ENCODE assay signal across 20 mouse cellular contexts in the genomic region with DNA sequence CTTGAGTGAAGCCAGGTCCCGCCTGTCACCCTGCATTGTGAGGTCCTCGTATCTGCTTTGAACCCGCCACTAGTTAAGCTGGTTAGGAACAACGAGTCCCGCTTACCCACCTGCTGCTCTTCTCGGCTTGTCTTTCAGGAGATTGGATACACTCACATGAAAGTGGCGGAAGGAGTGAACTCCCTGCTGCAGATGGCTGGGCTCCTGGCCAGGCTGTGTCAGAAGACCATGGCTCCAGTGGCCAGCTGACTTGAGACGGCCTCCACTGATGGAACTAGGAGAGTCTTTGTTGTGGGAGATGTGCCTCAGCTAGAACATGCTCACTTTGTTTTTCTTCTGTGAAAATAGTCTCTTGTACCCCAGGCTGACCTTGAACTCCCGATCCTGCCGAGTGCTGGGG. TPM values are rescaled to one million over a fixed set of nuclear protein-coding genes. Genes with fewer than 3 reads are reported as not detected.
DNase-seq lines count a peak whose midpoint lies in the region; ATAC-seq and TF ChIP-seq lines count a peak whose summit lies in the region.
"Had no signal": no experiment of that assay in that cellular context is flagged by ENCODE, and none has a peak within 500 bp of the region (broad histone marks: within the 10 kb centered on the region; RNA-seq: fewer than 3 reads in every experiment).

No protein-coding gene starts in this region.

- peaks cover 41% of the 10 kb centered on the region for H3K36me3 ChIP-seq in heart, embryonic 16.5 days (ENCODE audit: control insufficient read depth, insufficient read depth)
- H3K36me3 ChIP-seq in E14TG2a.4 (ENCODE audit: insufficient read depth, low read length) = peaks cover 73% of the 10 kb centered on the region
- H3K36me3 ChIP-seq in heart, postnatal 0 days (replicated peaks; ENCODE audit: control insufficient read depth, insufficient read depth, low read length) = peaks cover 55% of the 10 kb centered on the region

- ATAC-seq in heart, embryonic 16.5 days (replicated peaks; ENCODE audit: extremely low read depth, insufficient read depth, low FRiP score) = no peak
- peak; percentile 33; the same call in 1 of the 2 replicates for ATAC-seq in heart, postnatal 0 days (ENCODE audit: insufficient read depth, low read depth)
- ATAC-seq: activated CD4-positive, CD25-positive, alpha-beta regulatory T cell, adult 4 months; CD4-positive, CD25-positive, alpha-beta regulatory T cell, adult 4 months; forebrain, embryonic 15.5 days; inflammation-experienced regulatory T-cells, adult 6 months had no signal

- H3K9me3 ChIP-seq in heart, embryonic 16.5 days (replicated peaks; ENCODE audit: control insufficient read depth, low read length) = no peaks in the 10 kb centered on the region
- H3K9me3 ChIP-seq in E14TG2a.4 (ENCODE audit: low read length) = no peaks in the 10 kb centered on the region
- no peaks in the 10 kb centered on the region for H3K9me3 ChIP-seq in heart, postnatal 0 days (replicated peaks; ENCODE audit: control insufficient read depth, low read length)
- H3K9me3 ChIP-seq: forebrain, embryonic 15.5 days; neural tube, embryonic 13.5 days had no signal

- H3K9ac ChIP-seq in heart, embryonic 16.5 days (ENCODE audit: low read length) = 0 out of 2 replicates have a peak overlapping the region, but pooled peaks have one; percentile 16
- H3K9ac ChIP-seq in heart, postnatal 0 days (replicated peaks; ENCODE audit: low read depth, low read length) = no peak overlapping the region
- H3K9ac ChIP-seq: forebrain, embryonic 15.5 days; lung, embryonic 14.5 days; neural tube, embryonic 13.5 days had no signal

- no peak overlapping the region for H3K4me2 ChIP-seq in heart, embryonic 16.5 days (ENCODE audit: low read depth, low read length)
- H3K4me2 ChIP-seq in heart, postnatal 0 days (ENCODE audit: low read depth, low read length) = no peak overlapping the region
- H3K4me2 ChIP-seq: forebrain, embryonic 15.5 days; lung, embryonic 14.5 days; neural tube, embryonic 13.5 days had no signal

- no peaks in the 10 kb centered on the region for H3K4me1 ChIP-seq in heart, embryonic 16.5 days (ENCODE audit: control insufficient read depth, insufficient read depth, low read length)
- H3K4me1 ChIP-seq in E14TG2a.4 (replicated peaks; ENCODE audit: low read depth, low read length) = peaks cover 44% of the 10 kb centered on the region
- H3K4me1 ChIP-seq in heart, postnatal 0 days (ENCODE audit: control insufficient read depth, insufficient read depth) = no peaks in the 10 kb centered on the region
- H3K4me1 ChIP-seq: forebrain, embryonic 15.5 days; neural tube, embryonic 13.5 days had no signal

- TF ChIP-seq CTCF in E14TG2a.4 (conservative IDR thresholded peaks at IDR 0.05; ENCODE audit: low read length) = no peak
- TF ChIP-seq CTCF in brain, embryonic 14.5 days (IDR thresholded peaks at IDR 0.05; ENCODE audit: borderline replicate concordance, extremely low read depth, insufficient read depth, insufficient read length) = no peak
- no peak for TF ChIP-seq CTCF in heart, postnatal 0 days (IDR thresholded peaks at IDR 0.05; ENCODE audit: low read depth)

- 78% methylated on average over 10 of the region's 10 CpGs for WGBS in heart, embryonic 16.5 days
- WGBS in heart, postnatal 0 days = 66% methylated on average over 10 of the region's 10 CpGs

- no peak for DNase-seq in heart, postnatal 25 days (ENCODE audit: low spot score)
- peak; percentile 47 for DNase-seq in brain, embryonic 14.5 days (ENCODE audit: low read depth)
- DNase-seq in heart, postnatal 0 days (ENCODE audit: low spot score) = no peak
- DNase-seq in lung, postnatal 25 days (ENCODE audit: low spot score) = no peak
- no peak for DNase-seq in embryo, embryonic 11 days
- DNase-seq: cerebellum, adult 11-12 months; layer of hippocampus, adult 9-11 months; liver; lung, embryonic 14.5 days; midbrain, embryonic 14.5 days had no signal

- TF ChIP-seq POLR2A in brain, embryonic 14.5 days (IDR thresholded peaks at IDR 0.05; ENCODE audit: borderline replicate concordance, extremely low read depth, insufficient read depth, insufficient read length, poor library complexity, severe bottlenecking) = no peak

- intact Hi-C loops in heart, postnatal 25 days (cut with DNase I) = no loop called here

- H3K27ac ChIP-seq in heart, embryonic 16.5 days (ENCODE audit: low read length) = no peak overlapping the region
- no peak overlapping the region for H3K27ac ChIP-seq in heart, postnatal 0 days (ENCODE audit: low read depth)
- H3K27ac ChIP-seq: forebrain, embryonic 15.5 days; neural tube, embryonic 13.5 days had no signal

- no peaks in the 10 kb centered on the region for H3K27me3 ChIP-seq in heart, embryonic 16.5 days (ENCODE audit: control insufficient read depth, insufficient read depth, low read length)
- no peaks in the 10 kb centered on the region for H3K27me3 ChIP-seq in E14TG2a.4 (ENCODE audit: insufficient read depth, low read length)
- H3K27me3 ChIP-seq in heart, postnatal 0 days (ENCODE audit: control insufficient read depth, insufficient read depth, low read length) = no peaks in the 10 kb centered on the region
- H3K27me3 ChIP-seq: forebrain, embryonic 15.5 days; neural tube, embryonic 13.5 days had no signal

- no peak overlapping the region for H3K4me3 ChIP-seq in heart, embryonic 16.5 days (ENCODE audit: low read length)
- H3K4me3 ChIP-seq in E14TG2a.4 (replicated peaks; ENCODE audit: low read length) = 0 out of 2 replicates have a peak overlapping the region, but pooled peaks have one; percentile 17
- no peak overlapping the region for H3K4me3 ChIP-seq in heart, postnatal 0 days (ENCODE audit: low read depth, low read length)
- H3K4me3 ChIP-seq: forebrain, embryonic 15.5 days; neural tube, embryonic 13.5 days had no signal

- no peak for TF ChIP-seq EP300 in heart, postnatal 0 days (IDR thresholded peaks at IDR 0.05; ENCODE audit: low read depth)

RNA-seq across cellular contexts. Expression of a gene that starts 16.5 kb away (rescaled TPM):
- 190 and 224 TPM in 2 replicates for polyA plus RNA-seq in heart, embryonic 16.5 days (2015; fragmentation: Nextera tagmentation; extraction: Ambion mirVana)
- 10 to 100 TPM; 24.8 TPM for total RNA-seq in heart, postnatal 25 days (2021)
- polyA plus RNA-seq in brain, embryonic 14.5 days (2012; rRNA removed) = 192 and 242 TPM in 2 replicates
- total RNA-seq in heart, postnatal 0 days (2014; rRNA removed; ENCODE audit: low replicate concordance) = 53.1 and 64.6 TPM in 2 replicates
- polyA plus RNA-seq in heart, postnatal 0 days (2015; fragmentation: Nextera tagmentation; extraction: Ambion mirVana) = 92.1 and 99.5 TPM in 2 replicates

RNA-seq across cellular contexts. Expression of a gene that starts 17.1 kb away (rescaled TPM):
- polyA plus RNA-seq in heart, embryonic 16.5 days (2015; fragmentation: Nextera tagmentation; extraction: Ambion mirVana) = 4.5 and 5.7 TPM in 2 replicates
- total RNA-seq in heart, postnatal 25 days (2021) = 1 to 10 TPM; 1.7 to 2.0 TPM
- 5.9 and 6.4 TPM in 2 replicates for polyA plus RNA-seq in brain, embryonic 14.5 days (2012; rRNA removed)
- 0.97 and 10.7 TPM in 2 replicates for total RNA-seq in heart, postnatal 0 days (2014; rRNA removed; ENCODE audit: low replicate concordance)
- polyA plus RNA-seq in heart, postnatal 0 days (2015; fragmentation: Nextera tagmentation; extraction: Ambion mirVana) = 1.9 and 2.8 TPM in 2 replicates

RNA-seq across cellular contexts. Expression of a gene that starts 37.7 kb away (rescaled TPM):
- not detected in 2 replicates for polyA plus RNA-seq in heart, embryonic 16.5 days (2015; fragmentation: Nextera tagmentation; extraction: Ambion mirVana)
- not detected for total RNA-seq in heart, postnatal 25 days (2021)
- polyA plus RNA-seq in brain, embryonic 14.5 days (2012; rRNA removed) = 0.04 and 0.06 TPM in 2 replicates
- total RNA-seq in heart, postnatal 0 days (2014; rRNA removed; ENCODE audit: low replicate concordance) = not detected in 2 replicates
- polyA plus RNA-seq in heart, postnatal 0 days (2015; fragmentation: Nextera tagmentation; extraction: Ambion mirVana) = not detected in 2 replicates
- total RNA-seq: gastrocnemius, postnatal 4 days; hematopoietic stem cell, adult 5-6 weeks; megakaryocyte progenitor cell, adult 5-6 weeks had no signal
- polyA plus RNA-seq: lung, embryonic 14.5 days had no signal

RNA-seq across cellular contexts. Expression of a gene that starts 41.6 kb away (rescaled TPM):
- 347 and 358 TPM in 2 replicates for polyA plus RNA-seq in heart, embryonic 16.5 days (2015; fragmentation: Nextera tagmentation; extraction: Ambion mirVana)
- 100 to 1,000 TPM; 135 to 146 TPM for total RNA-seq in heart, postnatal 25 days (2021)
- polyA plus RNA-seq in brain, embryonic 14.5 days (2012; rRNA removed) = 313 and 339 TPM in 2 replicates
- total RNA-seq in heart, postnatal 0 days (2014; rRNA removed; ENCODE audit: low replicate concordance) = 430 and 516 TPM in 2 replicates
- polyA plus RNA-seq in heart, postnatal 0 days (2015; fragmentation: Nextera tagmentation; extraction: Ambion mirVana) = 230 and 241 TPM in 2 replicates

RNA-seq across cellular contexts. Expression of a gene that starts 45.5 kb away (rescaled TPM):
- polyA plus RNA-seq in heart, embryonic 16.5 days (2015; fragmentation: Nextera tagmentation; extraction: Ambion mirVana) = 1.4 TPM in 2 replicates
- total RNA-seq in heart, postnatal 25 days (2021) = 1 to 10 TPM; 6.9 to 7.9 TPM
- 77.0 and 115 TPM in 2 replicates for polyA plus RNA-seq in brain, embryonic 14.5 days (2012; rRNA removed)
- 11.3 and 14.0 TPM in 2 replicates for total RNA-seq in heart, postnatal 0 days (2014; rRNA removed; ENCODE audit: low replicate concordance)
- 0.86 and 0.87 TPM in 2 replicates for polyA plus RNA-seq in heart, postnatal 0 days (2015; fragmentation: Nextera tagmentation; extraction: Ambion mirVana)
